Mouse (Mus musculus) Patski (cell line): ENCODE measurements around the gene Nme7. TPM values are rescaled to one million over a fixed set of nuclear protein-coding genes. Genes with fewer than 3 reads are reported as not detected.

Experiments
- ATAC-seq: fragments of 100-300 bp; one replicate; pipeline ENCODE4 v1.8.0; 2021
- CTCF ChIA-PET: fragments of 350-600 bp; sonication (Branson Sonifier 250); formaldehyde crosslinking; loops from one replicate; lab custom pipeline; 2022; ENCODE audit warnings: inconsistent platforms; lab: Charles Lee
- POLR2A ChIA-PET: fragments of 350-600 bp; sonication (Branson Sonifier 250); formaldehyde crosslinking; loops from one replicate; lab custom pipeline; 2022; ENCODE audit warnings: antibody characterized with exemption, inconsistent platforms; lab: Charles Lee
- DNase-seq: peaks from one replicate; pipeline ENCODE4 v3.0.0-alpha.2; 2011; ENCODE audit warnings: low read depth, low spot score
- H3K27me3 ChIP-seq: fragments of 371-371 bp; one replicate; pipeline ENCODE4 v1.5.1; 2021
- CTCF ChIP-seq: fragments of 100-300 bp; IDR thresholded peaks from one replicate; pipeline ENCODE4 v1.5.1; 2021
- in situ Hi-C: fragments of 300-500 bp; cut with MboI; formaldehyde crosslinking; loops from 3 replicates; pipeline ENCODE4 v1.11.1; 2018; ENCODE audit warnings: low pct_unique_long_range_greater_than_20kb, mixed read lengths
- polyA plus RNA-seq: library from polyadenylated mRNA; unstranded; gene quantifications from one replicate; pipeline ENCODE4 v1.2.3, GENCODE M21; 2021

Nme7 gene
- polyA plus RNA-seq, 1 experiment from 2014 or later, result 56.0 TPM

GRCm38 (mm10) chr1:164319542-164320140 is 15.7 kb downstream of the Nme7 start:
- ChIA-PET POLR2A (interaction anchor here (0.7 kb wide), 1 partner anchor 74 kb away, joined by 3 read pairs; no protein-coding TSS in a partner anchor), CTCF (interaction anchor here (1.2 to 1.7 kb wide), 4 partner anchors 12 to 801 kb away, joined by 3 to 7 read pairs (median 6); no protein-coding TSS in a partner anchor)
- TF ChIP-seq CTCF, result no peak
- ATAC-seq (no peak), DNase-seq (no peak)
- in situ Hi-C loops, result loop anchor here (5.0 kb wide), 2 partner anchors 583 to 803 kb away; no protein-coding TSS in a partner anchor
- no peaks in the 10 kb centered on the region for H3K27me3 ChIP-seq

- in situ Hi-C loops, result no loop called here
- POLR2A ChIA-PET, result no interaction called here
- ATAC-seq, result no peak
These were observed 16.8 kb downstream of the Nme7 start for GRCm38 (mm10) chr1:164320731-164321130.

GRCm38 (mm10) chr1:164321408-164321807 is 17.5 kb downstream of the Nme7 start:
- in situ Hi-C loops, result no loop called here
- peak; percentile 90 for ATAC-seq
- POLR2A ChIA-PET, result no interaction called here
- CTCF ChIA-PET, result interaction anchor here (1.0 to 1.7 kb wide), 5 partner anchors 12 to 37 kb away, joined by 3 to 5 read pairs (median 4); no protein-coding TSS in a partner anchor
- TF ChIP-seq CTCF, result no peak
- H3K27me3 ChIP-seq, result no peaks in the 10 kb centered on the region
- DNase-seq, result peak; percentile 71

More at GRCm38 (mm10) chr1:164320731-164321130, 16.8 kb downstream of the Nme7 start:
- DNase-seq, result no peak
- CTCF ChIA-PET, result interaction anchor here (1.0 to 1.7 kb wide), 6 partner anchors 11 to 37 kb away, joined by 3 to 7 read pairs (median 4); no protein-coding TSS in a partner anchor
- no peaks in the 10 kb centered on the region for H3K27me3 ChIP-seq
- TF ChIP-seq CTCF, result no peak

GRCm38 (mm10) chr1:164322987-164323650 is 19.2 kb downstream of the Nme7 start:
- ATAC-seq (no peak), DNase-seq (no peak)
- ChIA-PET CTCF (no interaction called here), POLR2A (no interaction called here)
- no peaks in the 10 kb centered on the region for H3K27me3 ChIP-seq
- no peak for TF ChIP-seq CTCF
- in situ Hi-C loops, result no loop called here

- CTCF ChIA-PET, result interaction anchor here (1.0 to 1.8 kb wide), 3 partner anchors 8 to 12 kb away, joined by 3 to 7 read pairs (median 5); no protein-coding TSS in a partner anchor
- POLR2A ChIA-PET, result no interaction called here
- H3K27me3 ChIP-seq, result no peaks in the 10 kb centered on the region
- TF ChIP-seq CTCF, result no peak
- DNase-seq (no peak), ATAC-seq (no peak)
- in situ Hi-C loops, result no loop called here
These were observed 20.3 kb downstream of the Nme7 start for GRCm38 (mm10) chr1:164324221-164324620.

- ChIA-PET CTCF (interaction anchor here (1.0 to 1.8 kb wide), 4 partner anchors 9 to 18 kb away, joined by 3 to 7 read pairs (median 4); no protein-coding TSS in a partner anchor), POLR2A (no interaction called here)
- no peaks in the 10 kb centered on the region for H3K27me3 ChIP-seq
- DNase-seq (no peak), ATAC-seq (no peak)
- in situ Hi-C loops, result no loop called here
- TF ChIP-seq CTCF, result no peak
These were observed 21.0 kb downstream of the Nme7 start for GRCm38 (mm10) chr1:164324878-164325277.

- DNase-seq (no peak), ATAC-seq (no peak)
- in situ Hi-C loops, result no loop called here
- no peaks in the 10 kb centered on the region for H3K27me3 ChIP-seq
- POLR2A ChIA-PET, result interaction anchor here (1.0 kb wide), 1 partner anchor 9 kb away, joined by 3 read pairs; no protein-coding TSS in a partner anchor
- CTCF ChIA-PET, result interaction anchor here (1.2 to 2.3 kb wide), 3 partner anchors 8 to 20 kb away, joined by 3 to 11 read pairs (median 4); no protein-coding TSS in a partner anchor
- TF ChIP-seq CTCF, result no peak
These were observed 22.8 kb downstream of the Nme7 start for GRCm38 (mm10) chr1:164326600-164327155.

GRCm38 (mm10) chr1:164327764-164328163 is 23.8 kb downstream of the Nme7 start:
- CTCF ChIA-PET, result interaction anchor here (0.7 to 2.3 kb wide), 4 partner anchors 11 to 18 kb away, joined by 3 to 11 read pairs (median 4); no protein-coding TSS in a partner anchor
- no peak for ATAC-seq
- no peak for TF ChIP-seq CTCF
- DNase-seq, result no peak
- in situ Hi-C loops, result no loop called here
- H3K27me3 ChIP-seq, result no peaks in the 10 kb centered on the region
- POLR2A ChIA-PET, result no interaction called here

GRCm38 (mm10) chr1:164332559-164332958 is 28.6 kb downstream of the Nme7 start:
- no peak for DNase-seq
- in situ Hi-C loops, result no loop called here
- ChIA-PET POLR2A (no interaction called here), CTCF (interaction anchor here (0.9 to 1.2 kb wide), 2 partner anchors 13 to 26 kb away, joined by 3 read pairs; no protein-coding TSS in a partner anchor)
- no peak for TF ChIP-seq CTCF
- ATAC-seq, result no peak
- H3K27me3 ChIP-seq, result no peaks in the 10 kb centered on the region

GRCm38 (mm10) chr1:164335435-164335834 is 31.5 kb downstream of the Nme7 start:
- ChIA-PET CTCF (interaction anchor here (0.8 to 2.1 kb wide), 5 partner anchors 9 to 798 kb away, joined by 3 to 8 read pairs (median 4); no protein-coding TSS in a partner anchor), POLR2A (interaction anchor here (1.3 kb wide), 1 partner anchor 9 kb away, joined by 3 read pairs; no protein-coding TSS in a partner anchor)
- ATAC-seq, result no peak
- no peak for TF ChIP-seq CTCF
- DNase-seq, result no peak
- in situ Hi-C loops, result no loop called here
- no peaks in the 10 kb centered on the region for H3K27me3 ChIP-seq
